9 mouse cellular contexts compared by ENCODE assay signal in the genomic region with DNA sequence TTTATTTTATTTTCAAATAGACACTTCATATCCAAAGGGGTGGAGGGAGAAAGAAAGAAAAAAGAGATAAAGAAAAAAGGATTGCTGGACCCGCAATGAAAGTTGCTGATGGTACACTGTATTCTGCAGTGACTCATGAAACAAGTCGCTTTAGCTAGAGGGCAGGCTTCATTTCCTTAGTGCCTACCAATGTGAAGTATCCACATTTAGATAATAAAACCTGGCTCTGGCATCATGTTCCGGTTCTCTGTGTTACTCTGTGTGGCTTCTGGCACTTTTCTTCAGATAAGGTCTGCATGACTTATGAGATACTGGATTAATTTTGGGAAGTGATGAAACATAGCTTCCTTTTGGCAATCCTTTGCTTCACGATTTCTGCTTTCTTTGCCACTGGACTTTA.
"Had no signal": no experiment of that assay in that cellular context is flagged by ENCODE, and none has a peak within 500 bp of the region (broad histone marks: within the 10 kb centered on the region; RNA-seq: fewer than 3 reads in every experiment).

No protein-coding gene starts in this region.

- DNase-seq: lung, adult 18-20 months; lung, embryonic 14.5 days; lung, postnatal 10 days; lung, postnatal 4 days; midbrain, embryonic 14.5 days; right cerebral cortex, postnatal 25 days; thymus, adult 18-20 months; thymus, postnatal 14 days; thymus, postnatal 36 days had no signal
